Mouse (Mus musculus): ENCODE data around the gene Prkar1b. TPM values are rescaled to one million over a fixed set of nuclear protein-coding genes. Genes with fewer than 3 reads are reported as not detected.

Prkar1b gene
- polyA plus RNA-seq, 1 experiment from 2014 or later = 13.5 TPM

GRCm38 (mm10) chr5:138990659-138991380, 159.0 kb downstream of the Prkar1b start:
- Histone ChIP-seq H3K4me3 (ENCODE audit: low read depth, low read length) (no peak overlapping the region), H3K27ac (ENCODE audit: low read depth) (no peak overlapping the region), H3K9me3 (ENCODE audit: low read depth, low read length) (no peaks in the 10 kb centered on the region), H3K9ac (no peak overlapping the region), H3K27me3 (ENCODE audit: insufficient read depth, low read length) (peaks cover 39% of the 10 kb centered on the region), H3K36me3 (ENCODE audit: insufficient read depth) (peaks cover 25% of the 10 kb centered on the region), H3K4me2 (no peak overlapping the region), H3K4me1 (ENCODE audit: insufficient read depth) (peaks cover 19% of the 10 kb centered on the region)
- DNase-seq (peak; percentile 71), ATAC-seq (ENCODE audit: insufficient read depth) (no peak)
- no peak for TF ChIP-seq CTCF (IDR thresholded peaks at IDR 0.05; ENCODE audit: low read depth)
- 56% methylated on average over 7 of the region's 7 CpGs for WGBS

GRCm38 (mm10) chr5:138989567-138989966, 160.2 kb downstream of the Prkar1b start:
- TF ChIP-seq CTCF (IDR thresholded peaks at IDR 0.05; ENCODE audit: low read depth) = no peak
- no peak overlapping the region for H3K4me2 ChIP-seq
- H3K9ac ChIP-seq = no peak overlapping the region
- H3K4me3 ChIP-seq (ENCODE audit: low read depth, low read length) = no peak overlapping the region
- 83% methylated on average over 6 of the region's 6 CpGs for WGBS
- DNase-seq = no peak
- ATAC-seq (ENCODE audit: insufficient read depth) = no peak
- no peak overlapping the region for H3K27ac ChIP-seq (ENCODE audit: low read depth)
- peaks cover 29% of the 10 kb centered on the region for H3K36me3 ChIP-seq (ENCODE audit: insufficient read depth)
- H3K9me3 ChIP-seq (ENCODE audit: low read depth, low read length) = no peaks in the 10 kb centered on the region
- peaks cover 36% of the 10 kb centered on the region for H3K27me3 ChIP-seq (ENCODE audit: insufficient read depth, low read length)
- H3K4me1 ChIP-seq (ENCODE audit: insufficient read depth) = peaks cover 19% of the 10 kb centered on the region

- ATAC-seq (ENCODE audit: insufficient read depth) = peak; percentile 22; the same call in 1 of the 2 replicates
- whole genome bisulfite sequencing = 27% methylated on average over 9 of the region's 9 CpGs
- H3K9ac ChIP-seq = 0 out of 2 replicates have a peak overlapping the region, but pooled peaks have one; percentile 11
- H3K4me3 ChIP-seq (ENCODE audit: low read depth, low read length) = no peak overlapping the region
- no peaks in the 10 kb centered on the region for H3K9me3 ChIP-seq (ENCODE audit: low read depth, low read length)
- peak; percentile 72 for DNase-seq
- no peak overlapping the region for H3K27ac ChIP-seq (ENCODE audit: low read depth)
- peak; percentile 3; the same call in 1 of the 2 replicates for TF ChIP-seq CTCF (IDR thresholded peaks at IDR 0.05; ENCODE audit: low read depth)
- H3K4me1 ChIP-seq (ENCODE audit: insufficient read depth) = peaks cover 19% of the 10 kb centered on the region
- peaks cover 28% of the 10 kb centered on the region for H3K27me3 ChIP-seq (ENCODE audit: insufficient read depth, low read length)
- no peak overlapping the region for H3K4me2 ChIP-seq
- H3K36me3 ChIP-seq (ENCODE audit: insufficient read depth) = peaks cover 33% of the 10 kb centered on the region
Measured at GRCm38 (mm10) chr5:138988764-138989163, 161.0 kb downstream of the Prkar1b start.

- Histone ChIP-seq H3K27me3 (ENCODE audit: insufficient read depth, low read length) (peaks cover 20% of the 10 kb centered on the region), H3K9ac (no peak overlapping the region), H3K4me2 (no peak overlapping the region), H3K27ac (ENCODE audit: low read depth) (no peak overlapping the region), H3K36me3 (ENCODE audit: insufficient read depth) (peaks cover 36% of the 10 kb centered on the region), H3K4me1 (ENCODE audit: insufficient read depth) (peaks cover 19% of the 10 kb centered on the region), H3K4me3 (ENCODE audit: low read depth, low read length) (no peak overlapping the region), H3K9me3 (ENCODE audit: low read depth, low read length) (no peaks in the 10 kb centered on the region)
- 70% methylated on average over 10 of the region's 10 CpGs for WGBS
- no peak for TF ChIP-seq CTCF (IDR thresholded peaks at IDR 0.05; ENCODE audit: low read depth)
- DNase-seq = peak; percentile 20
- no peak for ATAC-seq (ENCODE audit: insufficient read depth)
Measured at GRCm38 (mm10) chr5:138987994-138988393, 161.8 kb downstream of the Prkar1b start.

GRCm38 (mm10) chr5:138981921-138982320, 167.9 kb downstream of the Prkar1b start:
- peaks cover 39% of the 10 kb centered on the region for H3K36me3 ChIP-seq (ENCODE audit: insufficient read depth)
- H3K27ac ChIP-seq (ENCODE audit: low read depth) = no peak overlapping the region
- 71% methylated on average over 8 of the region's 9 CpGs for WGBS
- TF ChIP-seq CTCF (IDR thresholded peaks at IDR 0.05; ENCODE audit: low read depth) = no peak
- H3K27me3 ChIP-seq (ENCODE audit: insufficient read depth, low read length) = no peaks in the 10 kb centered on the region
- H3K4me2 ChIP-seq = no peak overlapping the region
- H3K9ac ChIP-seq = no peak overlapping the region
- no peaks in the 10 kb centered on the region for H3K4me1 ChIP-seq (ENCODE audit: insufficient read depth)
- H3K4me3 ChIP-seq (ENCODE audit: low read depth, low read length) = no peak overlapping the region
- H3K9me3 ChIP-seq (ENCODE audit: low read depth, low read length) = no peaks in the 10 kb centered on the region
- DNase-seq = no peak
- ATAC-seq (ENCODE audit: insufficient read depth) = no peak

- DNase-seq (no peak), ATAC-seq (ENCODE audit: insufficient read depth) (no peak)
- Histone ChIP-seq H3K9me3 (ENCODE audit: low read depth, low read length) (no peaks in the 10 kb centered on the region), H3K9ac (no peak overlapping the region), H3K27ac (ENCODE audit: low read depth) (no peak overlapping the region), H3K4me2 (no peak overlapping the region), H3K4me3 (ENCODE audit: low read depth, low read length) (no peak overlapping the region), H3K27me3 (ENCODE audit: insufficient read depth, low read length) (no peaks in the 10 kb centered on the region), H3K36me3 (ENCODE audit: insufficient read depth) (peaks cover 37% of the 10 kb centered on the region), H3K4me1 (ENCODE audit: insufficient read depth) (no peaks in the 10 kb centered on the region)
- 76% methylated on average over 9 of the region's 9 CpGs for WGBS
- TF ChIP-seq CTCF (IDR thresholded peaks at IDR 0.05; ENCODE audit: low read depth) = no peak
Measured at GRCm38 (mm10) chr5:138980608-138981007, 169.2 kb downstream of the Prkar1b start.

- WGBS = 48% methylated on average over 8 of the region's 8 CpGs
- Histone ChIP-seq H3K27me3 (ENCODE audit: insufficient read depth, low read length) (no peaks in the 10 kb centered on the region), H3K27ac (ENCODE audit: low read depth) (no peak overlapping the region), H3K4me2 (no peak overlapping the region), H3K9ac (no peak overlapping the region; the same call in 1 of the 2 replicates), H3K36me3 (ENCODE audit: insufficient read depth) (peaks cover 37% of the 10 kb centered on the region), H3K4me1 (ENCODE audit: insufficient read depth) (no peaks in the 10 kb centered on the region), H3K9me3 (ENCODE audit: low read depth, low read length) (no peaks in the 10 kb centered on the region), H3K4me3 (ENCODE audit: low read depth, low read length) (no peak overlapping the region)
- no peak for TF ChIP-seq CTCF (IDR thresholded peaks at IDR 0.05; ENCODE audit: low read depth)
- no peak for ATAC-seq (ENCODE audit: insufficient read depth)
- no peak for DNase-seq
Measured at GRCm38 (mm10) chr5:138979840-138980239, 170.0 kb downstream of the Prkar1b start.

Data from lung, embryonic 14.5 days (tissue).